Mouse (Mus musculus) G1E (cell line): Measurements from ENCODE around the gene Nebl.

ENCODE experiments used
- CTCF ChIP-seq: IDR thresholded peaks from 2 replicates; pipeline ENCODE4 v1.5.1; 2012; ENCODE audit warnings: low read depth, low read length, inconsistent platforms, mixed read lengths
- GATA1 ChIP-seq: IDR thresholded peaks from 2 replicates; pipeline ENCODE4 v1.6.1; 2012; ENCODE audit warnings: borderline replicate concordance, low read length, inconsistent platforms, mixed read lengths
- POLR2AphosphoS5 ChIP-seq: IDR thresholded peaks from 2 replicates; pipeline ENCODE4 v1.6.1; 2012; ENCODE audit warnings: low read depth, low read length, inconsistent platforms; ENCODE audit not compliant: insufficient replicate concordance
- TAL1 ChIP-seq: conservative IDR thresholded peaks from 2 replicates; pipeline ENCODE4 v1.6.1; 2012; ENCODE audit warnings: low read depth, low read length, inconsistent platforms, mixed read lengths

DNA sequence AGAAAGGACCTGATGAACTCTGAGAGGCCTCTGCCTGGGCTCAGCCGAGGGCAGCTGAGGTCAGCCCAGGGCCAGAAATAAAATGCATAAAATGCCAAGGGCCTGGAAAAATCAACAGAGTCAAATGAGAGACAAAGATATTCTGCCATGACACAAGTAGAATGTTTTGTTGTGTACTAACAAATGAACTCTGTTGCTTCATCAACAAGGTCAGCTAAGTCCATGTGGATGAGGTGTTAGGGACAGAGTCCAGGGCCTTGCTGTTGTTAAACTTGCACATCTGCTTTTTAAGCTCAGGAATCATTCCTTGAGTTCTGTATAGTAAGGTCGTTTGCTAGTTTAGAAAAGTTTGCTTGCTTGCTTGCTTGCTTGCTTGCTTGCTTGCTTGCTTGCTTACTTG lies 9.2 kb upstream of the Nebl start:
- no peak for TF ChIP-seq CTCF
- TF ChIP-seq TAL1: no peak
- TF ChIP-seq GATA1: no peak
- no peak for TF ChIP-seq POLR2AphosphoS5
